Mouse (Mus musculus) bone marrow, adult 2 months (tissue): ENCODE measurements at regions not wholly inside any gene's neighbourhood (a gene's known extent, or its start where the extent isn't known, plus 50 kb on each side); places are given as distances from the start of the nearest gene placed in this dataset.

Experiments used
- CTCF ChIP-seq: fragments of 200-500 bp; IDR thresholded peaks from 2 replicates; pipeline ENCODE4 v1.5.1; 2011; ENCODE audit warnings: low read length, control low read depth; ENCODE audit not compliant: control insufficient read depth, insufficient read depth
- POLR2A ChIP-seq: fragments of 200-500 bp; IDR thresholded peaks from 2 replicates; pipeline ENCODE4 v1.6.1; 2011; ENCODE audit warnings: low read depth, mild to moderate bottlenecking, control low read depth, low read length, borderline replicate concordance; ENCODE audit not compliant: control insufficient read depth

DNA sequence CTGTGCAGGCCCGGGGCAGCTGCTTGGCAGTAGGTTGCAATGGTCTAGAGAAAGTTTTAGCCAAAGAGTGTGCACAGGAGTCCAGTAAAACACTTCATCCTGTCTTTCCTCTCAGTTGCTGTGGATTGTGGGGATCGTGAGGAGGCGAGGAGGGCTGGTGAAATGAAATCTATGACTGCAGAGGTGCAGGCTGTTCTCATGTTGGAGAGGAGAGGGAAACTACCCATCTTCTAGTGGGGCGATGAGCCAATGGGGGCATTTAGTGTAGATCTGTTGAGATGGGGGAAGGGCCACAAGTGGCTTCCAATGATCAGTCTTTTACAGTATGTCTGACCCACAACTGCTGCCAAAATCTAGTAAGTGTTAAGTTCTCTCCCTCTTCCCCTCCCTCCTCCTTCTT lies 203.4 kb downstream of the Rnd3 start:
- no peak for TF ChIP-seq CTCF
- TF ChIP-seq POLR2A, result no peak
